Comparison of ENCODE assay signal across 8 mouse cellular contexts in the genomic region with DNA sequence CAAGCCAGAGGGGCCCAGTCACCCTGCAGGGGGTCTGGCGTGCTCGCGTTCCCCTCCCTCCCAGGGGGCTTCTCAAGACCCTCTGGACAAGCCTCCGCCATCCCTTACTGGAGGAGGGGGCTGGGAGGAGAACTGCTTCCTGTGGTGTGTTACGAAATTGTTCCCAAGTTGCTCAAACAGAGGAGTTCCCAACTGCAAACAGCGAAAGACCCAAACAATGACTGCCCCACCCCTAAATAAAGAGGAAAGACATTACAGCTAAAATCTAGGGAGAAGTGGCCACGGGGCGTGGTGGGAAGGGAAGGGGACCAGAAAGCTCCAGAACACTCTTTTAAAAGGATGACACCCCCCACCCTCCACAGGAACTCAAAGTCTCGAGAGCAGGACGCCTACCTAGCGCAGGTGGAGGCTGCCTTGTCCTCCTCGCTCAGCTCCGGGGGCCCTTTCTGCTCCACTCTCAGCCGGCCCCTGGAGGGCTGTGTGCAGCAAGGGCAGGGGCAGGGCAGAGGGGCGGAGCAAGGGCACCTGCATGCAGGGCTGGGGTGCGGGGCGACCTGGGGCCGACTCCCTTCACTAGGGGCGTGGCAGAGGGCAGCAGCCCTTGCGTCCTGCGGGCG. TPM values are rescaled to one million over a fixed set of nuclear protein-coding genes. Genes with fewer than 3 reads are reported as not detected.
DNase-seq lines count a peak whose midpoint lies in the region; ATAC-seq and TF ChIP-seq lines count a peak whose summit lies in the region.

No protein-coding gene starts in this region.

- H3K4me2 ChIP-seq in heart, embryonic 14.5 days (ENCODE audit: low read length), result peak overlapping the region; percentile 51
- H3K4me2 ChIP-seq in midbrain, embryonic 15.5 days, result peak overlapping the region; percentile 27

- H3K79me2 ChIP-seq in liver, adult 2 months (ENCODE audit: control insufficient read depth, insufficient read depth, low read length), result peaks cover 3% of the 10 kb centered on the region; the same call in 1 of the 2 replicates

- H3K9me3 ChIP-seq in heart, embryonic 14.5 days (ENCODE audit: control insufficient read depth, low read length), result no peaks in the 10 kb centered on the region
- no peaks in the 10 kb centered on the region for H3K9me3 ChIP-seq in midbrain, embryonic 15.5 days

- no peak for TF ChIP-seq POLR2A in bone marrow macrophage, adult 2 months (IDR thresholded peaks at IDR 0.05; ENCODE audit: borderline replicate concordance, low read depth, low read length)
- TF ChIP-seq POLR2A in liver, adult 2 months (IDR thresholded peaks at IDR 0.05; ENCODE audit: extremely low read depth, insufficient read depth, low read length), result 0 out of 2 replicates have a peak, but pooled peaks have one; percentile 20

- H3K27me3 ChIP-seq in heart, embryonic 14.5 days (ENCODE audit: control insufficient read depth, insufficient read depth, low read length), result peaks cover 52% of the 10 kb centered on the region
- H3K27me3 ChIP-seq in liver, adult 2 months (ENCODE audit: control insufficient read depth, insufficient read depth, low read length), result no peaks in the 10 kb centered on the region
- peaks cover 53% of the 10 kb centered on the region for H3K27me3 ChIP-seq in midbrain, embryonic 15.5 days (replicated peaks)

- peak overlapping the region; percentile 65 for H3K9ac ChIP-seq in heart, embryonic 14.5 days (ENCODE audit: low read length)
- H3K9ac ChIP-seq in liver, adult 2 months (ENCODE audit: low read depth, low read length), result peak overlapping the region; percentile 89
- H3K9ac ChIP-seq in midbrain, embryonic 15.5 days, result no peak overlapping the region

- H3K4me3 ChIP-seq in bone marrow macrophage, adult 2 months (ENCODE audit: insufficient read depth, low read length), result peak overlapping the region; percentile 86
- H3K4me3 ChIP-seq in heart, embryonic 14.5 days (ENCODE audit: control insufficient read depth in 1 of 2, insufficient read depth in 1 of 2, low read depth in 1 of 2, low read length in 2 of 2), result peak overlapping the region; percentile 27 to 35
- peak overlapping the region; percentile 71 for H3K4me3 ChIP-seq in liver, adult 2 months (ENCODE audit: insufficient read depth, low read depth, low read length)
- H3K4me3 ChIP-seq in midbrain, embryonic 15.5 days, result no peak overlapping the region

- peaks cover 10% of the 10 kb centered on the region for H3K4me1 ChIP-seq in bone marrow macrophage, adult 2 months (ENCODE audit: control insufficient read depth, insufficient read depth, low read length)
- peaks cover 19 to 55% of the 10 kb centered on the region in 2 experiments for H3K4me1 ChIP-seq in heart, embryonic 14.5 days (ENCODE audit: control insufficient read depth in 2 of 2, insufficient read depth in 2 of 2, low read length in 2 of 2)
- H3K4me1 ChIP-seq in liver, adult 2 months (ENCODE audit: control insufficient read depth, insufficient read depth, low read length), result peaks cover 30% of the 10 kb centered on the region
- H3K4me1 ChIP-seq in midbrain, embryonic 15.5 days, result peaks cover 67% of the 10 kb centered on the region

- peak; percentile 59 for DNase-seq in gastrocnemius, adult 18-20 months (ENCODE audit: low spot score)
- DNase-seq in gastrocnemius, postnatal 14 days, result no peak
- DNase-seq in liver, adult 2 months (ENCODE audit: extremely low read depth, low read depth, low spot score), result peak; percentile 91
- DNase-seq in thymus, postnatal 25 days, result peak; percentile 47

- intact Hi-C loops in gastrocnemius, postnatal 14 days (cut with DNase I; ENCODE audit: low total_unique reads), result no loop called here

- peak overlapping the region; percentile 99 for H3K27ac ChIP-seq in bone marrow macrophage, adult 2 months (ENCODE audit: insufficient read depth, low read depth, low read length)
- peak overlapping the region; percentile 66 to 75 for H3K27ac ChIP-seq in heart, embryonic 14.5 days (replicated peaks in 1 of 2; ENCODE audit: control insufficient read depth in 1 of 2, insufficient read depth in 1 of 2, low read depth in 2 of 2, low read length in 2 of 2)
- H3K27ac ChIP-seq in liver, adult 2 months (replicated peaks; ENCODE audit: insufficient read depth, low read depth, low read length), result peak overlapping the region; percentile 97
- peak overlapping the region; percentile 75 for H3K27ac ChIP-seq in midbrain, embryonic 15.5 days

- WGBS in heart, embryonic 14.5 days, result 12% methylated on average over 20 of the region's 22 CpGs
- 17% methylated on average over 22 of the region's 22 CpGs for WGBS in liver, adult 2 months
- WGBS in midbrain, embryonic 15.5 days, result 8% methylated on average over 22 of the region's 22 CpGs

- H3K36me3 ChIP-seq in heart, embryonic 14.5 days (ENCODE audit: control insufficient read depth, insufficient read depth, low read length), result 0 out of 2 replicates have a peak, but pooled peaks cover 4% of the 10 kb centered on the region
- H3K36me3 ChIP-seq in liver, adult 2 months (ENCODE audit: control insufficient read depth, insufficient read depth, low read length), result no peaks in the 10 kb centered on the region
- no peaks in the 10 kb centered on the region for H3K36me3 ChIP-seq in midbrain, embryonic 15.5 days (replicated peaks)

- TF ChIP-seq CTCF in bone marrow macrophage, adult 2 months (IDR thresholded peaks at IDR 0.05; ENCODE audit: low read depth, low read length), result no peak
- no peak for TF ChIP-seq CTCF in liver, adult 2 months (IDR thresholded peaks at IDR 0.05; ENCODE audit: low read depth, low read length)

- ATAC-seq in heart, embryonic 14.5 days (ENCODE audit: insufficient number of reproducible peaks, insufficient read depth, low FRiP score, low read depth), result peak; percentile 19
- no peak for ATAC-seq in midbrain, embryonic 15.5 days (replicated peaks)
- no peak for ATAC-seq in inflammation-experienced regulatory T-cells, adult 6 months

RNA-seq across cellular contexts. Expression of gene Lyl1, which starts 6.1 kb away (rescaled TPM):
- 1 to 10 TPM in 1 of 2 experiments, under 1 TPM in 1; 0.73 to 1.6 TPM for total RNA-seq in gastrocnemius, adult 18-20 months (2021)
- total RNA-seq in gastrocnemius, postnatal 14 days (2021), result 1 to 10 TPM; 2.7 to 2.9 TPM
- polyA plus RNA-seq in bone marrow macrophage, adult 2 months (2012; ENCODE audit: insufficient read depth, insufficient read length, missing spikeins), result 91.9 and 102 TPM in 2 replicates
- polyA plus RNA-seq in heart, embryonic 14.5 days (2014; fragmentation: Nextera tagmentation; extraction: Ambion mirVana), result 12.1 and 13.7 TPM in 2 replicates
- total RNA-seq in liver, adult 2 months (2014; rRNA removed), result 0.18 and 0.47 TPM in 2 replicates
- 0.71 and 1.3 TPM in 2 replicates for polyA plus RNA-seq in liver, adult 2 months (2012; rRNA removed)
- 3.4 and 4.2 TPM in 2 replicates for polyA plus RNA-seq in midbrain, embryonic 15.5 days (2015; fragmentation: Nextera tagmentation; extraction: Ambion mirVana)
- 1 to 10 TPM in 2 of 3 experiments, under 1 TPM in 1; 0.20 to 2.7 (median 1.3) TPM for polyA plus RNA-seq in inflammation-experienced regulatory T-cells, adult 6 months (2017; shearing (Covaris generic))

RNA-seq across cellular contexts. Expression of gene G430095P16Rik, which starts 15.4 kb away (rescaled TPM):
- total RNA-seq in gastrocnemius, adult 18-20 months (2021), result under 1 TPM; 0.34 to 0.45 TPM
- total RNA-seq in gastrocnemius, postnatal 14 days (2021), result 1 to 10 TPM in 1 of 2 experiments, under 1 TPM in 1; 0.66 to 1.1 TPM
- 1.0 and 1.1 TPM in 2 replicates for polyA plus RNA-seq in bone marrow macrophage, adult 2 months (2012; ENCODE audit: insufficient read depth, insufficient read length, missing spikeins)
- polyA plus RNA-seq in heart, embryonic 14.5 days (2014; fragmentation: Nextera tagmentation; extraction: Ambion mirVana), result 5.2 and 5.9 TPM in 2 replicates
- total RNA-seq in liver, adult 2 months (2014; rRNA removed), result not detected in 2 replicates
- 0.19 TPM in 1 of 2 replicates, not detected in the other for polyA plus RNA-seq in liver, adult 2 months (2012; rRNA removed)
- polyA plus RNA-seq in midbrain, embryonic 15.5 days (2015; fragmentation: Nextera tagmentation; extraction: Ambion mirVana), result 0.97 and 1.8 TPM in 2 replicates
- polyA plus RNA-seq in inflammation-experienced regulatory T-cells, adult 6 months (2017; shearing (Covaris generic)), result 10 to 100 TPM; 11.7 to 25.0 (median 21.7) TPM

RNA-seq across cellular contexts. Expression of gene Nacc1, which starts 19.7 kb away (rescaled TPM):
- total RNA-seq in gastrocnemius, adult 18-20 months (2021), result 10 to 100 TPM; 19.3 to 22.8 TPM
- total RNA-seq in gastrocnemius, postnatal 14 days (2021), result 10 to 100 TPM; 25.7 to 33.6 TPM
- 30.8 and 35.2 TPM in 2 replicates for polyA plus RNA-seq in bone marrow macrophage, adult 2 months (2012; ENCODE audit: insufficient read depth, insufficient read length, missing spikeins)
- polyA plus RNA-seq in heart, embryonic 14.5 days (2014; fragmentation: Nextera tagmentation; extraction: Ambion mirVana), result 15.1 and 17.4 TPM in 2 replicates
- total RNA-seq in liver, adult 2 months (2014; rRNA removed), result 5.3 and 8.0 TPM in 2 replicates
- polyA plus RNA-seq in liver, adult 2 months (2012; rRNA removed), result 31.0 and 32.6 TPM in 2 replicates
- polyA plus RNA-seq in midbrain, embryonic 15.5 days (2015; fragmentation: Nextera tagmentation; extraction: Ambion mirVana), result 16.3 and 17.2 TPM in 2 replicates
- 1 to 10 TPM; 9.2 to 9.5 (median 9.4) TPM for polyA plus RNA-seq in inflammation-experienced regulatory T-cells, adult 6 months (2017; shearing (Covaris generic))

RNA-seq across cellular contexts. Expression of gene Trmt1, which starts 21.3 kb away (rescaled TPM):
- 10 to 100 TPM; 47.0 to 51.4 TPM for total RNA-seq in gastrocnemius, adult 18-20 months (2021)
- 10 to 100 TPM; 26.0 to 36.2 TPM for total RNA-seq in gastrocnemius, postnatal 14 days (2021)
- polyA plus RNA-seq in bone marrow macrophage, adult 2 months (2012; ENCODE audit: insufficient read depth, insufficient read length, missing spikeins), result 46.8 and 58.4 TPM in 2 replicates
- 46.1 and 50.0 TPM in 2 replicates for polyA plus RNA-seq in heart, embryonic 14.5 days (2014; fragmentation: Nextera tagmentation; extraction: Ambion mirVana)
- 20.7 and 27.3 TPM in 2 replicates for total RNA-seq in liver, adult 2 months (2014; rRNA removed)
- 44.6 and 58.6 TPM in 2 replicates for polyA plus RNA-seq in liver, adult 2 months (2012; rRNA removed)
- polyA plus RNA-seq in midbrain, embryonic 15.5 days (2015; fragmentation: Nextera tagmentation; extraction: Ambion mirVana), result 63.3 and 66.7 TPM in 2 replicates
- polyA plus RNA-seq in inflammation-experienced regulatory T-cells, adult 6 months (2017; shearing (Covaris generic)), result 10 to 100 TPM; 28.0 to 61.1 (median 55.5) TPM

RNA-seq across cellular contexts. Expression of gene Ier2, which starts 44.7 kb away (rescaled TPM):
- total RNA-seq in gastrocnemius, adult 18-20 months (2021), result 1 to 10 TPM; 4.7 to 8.3 TPM
- 10 to 100 TPM; 10.5 to 10.8 TPM for total RNA-seq in gastrocnemius, postnatal 14 days (2021)
- polyA plus RNA-seq in bone marrow macrophage, adult 2 months (2012; ENCODE audit: insufficient read depth, insufficient read length, missing spikeins), result 23.3 and 24.7 TPM in 2 replicates
- 36.4 and 43.8 TPM in 2 replicates for polyA plus RNA-seq in heart, embryonic 14.5 days (2014; fragmentation: Nextera tagmentation; extraction: Ambion mirVana)
- total RNA-seq in liver, adult 2 months (2014; rRNA removed), result 13.1 and 15.6 TPM in 2 replicates
- polyA plus RNA-seq in liver, adult 2 months (2012; rRNA removed), result 12.0 and 12.6 TPM in 2 replicates
- polyA plus RNA-seq in midbrain, embryonic 15.5 days (2015; fragmentation: Nextera tagmentation; extraction: Ambion mirVana), result 16.9 and 17.8 TPM in 2 replicates
- polyA plus RNA-seq in inflammation-experienced regulatory T-cells, adult 6 months (2017; shearing (Covaris generic)), result 10 to 100 TPM; 42.4 to 46.3 (median 45.8) TPM
